Mouse (Mus musculus) hindbrain, embryonic 10.5 days (tissue): Measurements from ENCODE around the gene Syt1. TPM values are rescaled to one million over a fixed set of nuclear protein-coding genes. Genes with fewer than 3 reads are reported as not detected.
A peak's percentile ranks its signal among the peaks of the same experiment; 100 is the strongest.

Experiments
- DNase-seq: peaks from one replicate; pipeline ENCODE4 v3.0.0-alpha.2; 2017; ENCODE audit warnings: low spot score
- H3K27ac ChIP-seq: fragments of 300-500 bp; sonication (generic); 2 replicates; pipeline ENCODE4 v1.5.1; 2016; ENCODE audit warnings: mild to moderate bottlenecking, moderate library complexity
- H3K27me3 ChIP-seq: fragments of 300-500 bp; sonication (generic); 2 replicates; pipeline ENCODE4 v1.6.1; 2016; ENCODE audit warnings: mild to moderate bottlenecking; ENCODE audit not compliant: poor library complexity, insufficient read depth, severe bottlenecking
- H3K36me3 ChIP-seq: fragments of 300-500 bp; sonication (generic); 2 replicates; pipeline ENCODE4 v1.6.1; 2016; ENCODE audit warnings: mild to moderate bottlenecking, moderate library complexity
- H3K4me1 ChIP-seq: fragments of 300-500 bp; sonication (generic); replicated peaks from 2 replicates; pipeline ENCODE4 v1.6.1; 2016; ENCODE audit warnings: mild to moderate bottlenecking
- H3K4me3 ChIP-seq: fragments of 300-500 bp; sonication (generic); 2 replicates; pipeline ENCODE4 v1.5.1; 2016; ENCODE audit warnings: mild to moderate bottlenecking, moderate library complexity
- H3K9me3 ChIP-seq: fragments of 300-500 bp; sonication (generic); 2 replicates; pipeline ENCODE4 v1.6.1; 2016; ENCODE audit warnings: mild to moderate bottlenecking, moderate library complexity
- WGBS: fragments of 180-500 bp; shearing (Covaris S2); methylation state at CpG from one replicate; pipeline ENCODE4 v1.1.7; 2016; 5-methylcytosine and 5-hydroxymethylcytosine counted together
- polyA plus RNA-seq: library from polyadenylated mRNA; unstranded; fragments of >200 nt; fragmentation: Nextera tagmentation; extraction: Ambion mirVana; gene quantifications from 2 replicates; pipeline ENCODE4 v1.2.1, GENCODE M21; 2016

Gene Syt1
- polyA plus RNA-seq, 1 experiment from 2014 or later = 13.6 TPM

DNA sequence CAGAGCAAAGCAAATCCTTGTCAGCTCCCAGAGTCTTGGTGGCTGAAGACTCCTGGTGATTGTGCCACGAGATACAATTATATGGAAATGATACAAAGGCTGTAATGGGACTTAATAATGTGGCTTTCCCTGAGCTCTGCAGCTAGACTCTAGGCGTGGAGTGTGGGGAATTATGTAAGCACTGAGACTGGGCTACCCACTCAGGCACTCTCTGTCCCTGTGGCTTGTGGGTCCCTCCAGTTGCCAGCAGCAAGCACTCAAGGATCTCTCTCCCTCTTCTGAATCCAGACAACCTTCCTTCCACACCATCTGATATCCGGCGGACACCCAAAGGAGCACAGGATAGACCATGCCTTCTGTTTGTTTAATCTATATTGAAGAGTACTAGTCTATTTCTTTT, 503.9 kb downstream of the Syt1 start:
- Histone ChIP-seq H3K4me1 (peaks cover 18% of the 10 kb centered on the region), H3K36me3 (no peaks in the 10 kb centered on the region), H3K27ac (no peak overlapping the region), H3K9me3 (no peaks in the 10 kb centered on the region), H3K4me3 (no peak overlapping the region), H3K27me3 (no peaks in the 10 kb centered on the region)
- WGBS = 80% methylated on average over 4 of the region's 4 CpGs
- no peak for DNase-seq

GRCm38 (mm10) chr10:108504925-108505324, 505.9 kb downstream of the Syt1 start:
- peak overlapping the region; percentile 40; the same call in 1 of the 2 replicates for H3K27ac ChIP-seq
- no peaks in the 10 kb centered on the region for H3K27me3 ChIP-seq
- H3K4me1 ChIP-seq = peaks cover 18% of the 10 kb centered on the region
- H3K36me3 ChIP-seq = no peaks in the 10 kb centered on the region
- H3K9me3 ChIP-seq = no peaks in the 10 kb centered on the region
- no peak overlapping the region for H3K4me3 ChIP-seq
- DNase-seq = no peak
- WGBS = 76% methylated on average over 7 of the region's 7 CpGs

DNA sequence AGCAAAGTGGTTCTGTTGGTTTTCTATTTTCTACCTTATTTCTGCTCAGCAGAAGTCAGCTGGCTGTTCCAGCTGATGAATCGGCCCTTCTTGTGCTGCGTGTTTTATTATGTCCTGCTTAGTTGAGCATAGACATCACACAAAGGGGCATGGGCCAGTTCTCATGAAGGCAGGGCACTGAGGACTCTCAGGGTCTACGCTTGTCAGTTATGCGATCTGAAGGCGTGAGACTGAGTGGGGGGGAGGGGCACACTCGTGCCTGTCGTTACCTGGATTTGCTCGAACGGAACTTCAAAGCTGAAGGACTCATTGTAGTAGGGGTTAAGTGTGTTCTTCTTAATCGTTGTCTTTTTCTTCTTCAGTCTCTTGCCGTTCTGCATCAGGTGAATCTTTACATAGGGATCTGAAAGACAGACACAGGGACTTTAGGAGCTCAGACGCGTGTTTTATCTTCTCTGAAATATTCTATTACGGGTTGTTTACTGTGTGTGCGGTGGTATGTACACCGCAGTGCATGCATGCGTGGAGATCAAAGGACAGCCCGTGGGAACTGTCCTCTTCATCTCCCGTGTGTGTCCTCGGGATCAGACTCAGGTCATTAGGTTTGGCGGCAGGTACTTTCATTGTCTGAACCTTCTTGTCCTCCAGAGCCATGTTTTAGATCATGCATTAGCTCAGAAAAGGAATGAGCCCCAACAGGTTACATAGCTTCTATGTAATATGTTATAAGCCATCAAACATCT, 506.5 kb downstream of the Syt1 start:
- peaks cover 18% of the 10 kb centered on the region for H3K4me1 ChIP-seq
- H3K4me3 ChIP-seq = no peak overlapping the region
- WGBS = 71% methylated on average over 21 of the region's 21 CpGs
- H3K27ac ChIP-seq = no peak overlapping the region
- DNase-seq = no peak
- H3K27me3 ChIP-seq = no peaks in the 10 kb centered on the region
- H3K36me3 ChIP-seq = no peaks in the 10 kb centered on the region
- H3K9me3 ChIP-seq = no peaks in the 10 kb centered on the region

- WGBS = 82% methylated on average over 7 of the region's 7 CpGs
- Histone ChIP-seq H3K27me3 (no peaks in the 10 kb centered on the region), H3K9me3 (0 out of 2 replicates have a peak, but pooled peaks cover 8% of the 10 kb centered on the region), H3K4me3 (no peak overlapping the region), H3K27ac (no peak overlapping the region), H3K4me1 (no peaks in the 10 kb centered on the region), H3K36me3 (no peaks in the 10 kb centered on the region)
- DNase-seq = no peak
Measured at GRCm38 (mm10) chr10:108490231-108490630, 520.6 kb downstream of the Syt1 start.

GRCm38 (mm10) chr10:108483991-108484390, 526.8 kb downstream of the Syt1 start:
- H3K9me3 ChIP-seq = no peaks in the 10 kb centered on the region
- no peak for DNase-seq
- no peaks in the 10 kb centered on the region for H3K4me1 ChIP-seq
- no peaks in the 10 kb centered on the region for H3K27me3 ChIP-seq
- no peak overlapping the region for H3K27ac ChIP-seq
- 89% methylated on average over 10 of the region's 10 CpGs for WGBS
- no peak overlapping the region for H3K4me3 ChIP-seq
- H3K36me3 ChIP-seq = no peaks in the 10 kb centered on the region

DNA sequence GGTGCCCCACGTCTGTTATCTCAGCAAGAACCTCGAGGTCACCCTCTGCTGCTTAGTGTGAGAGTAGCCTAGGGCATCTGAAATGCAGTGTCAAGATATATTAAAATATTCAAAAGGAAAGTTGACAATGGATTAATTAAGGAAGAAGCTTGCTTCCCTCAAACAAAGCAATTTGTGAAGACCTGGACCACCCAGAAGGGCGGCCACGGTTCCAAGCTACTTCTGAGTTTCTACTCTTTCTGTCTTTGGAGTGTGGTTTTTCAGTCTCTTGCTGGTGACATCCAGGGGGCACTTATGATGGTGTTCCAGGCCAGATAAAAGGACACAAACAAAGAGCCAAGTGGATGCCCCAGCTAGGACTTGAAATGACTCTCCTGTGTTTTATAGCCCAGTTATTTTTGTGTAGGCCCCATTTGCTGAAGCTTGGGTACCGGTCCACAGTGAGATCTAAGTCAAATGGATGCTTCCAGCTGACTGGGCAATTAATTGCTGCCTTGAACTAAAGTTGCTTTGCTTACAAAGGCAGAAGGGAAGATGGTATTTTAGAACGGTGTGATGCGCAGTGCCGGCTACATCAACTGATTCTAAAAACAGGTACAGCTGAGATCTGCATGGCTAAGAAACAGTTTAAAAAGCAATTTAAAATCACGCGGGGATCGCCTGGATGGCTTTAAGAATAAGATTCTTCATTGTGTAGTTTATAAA, 530.5 kb downstream of the Syt1 start:
- H3K4me3 ChIP-seq = no peak overlapping the region
- DNase-seq = no peak
- no peaks in the 10 kb centered on the region for H3K27me3 ChIP-seq
- H3K4me1 ChIP-seq = no peaks in the 10 kb centered on the region
- no peak overlapping the region for H3K27ac ChIP-seq
- no peaks in the 10 kb centered on the region for H3K36me3 ChIP-seq
- WGBS = 86% methylated on average over 11 of the region's 11 CpGs
- H3K9me3 ChIP-seq = no peaks in the 10 kb centered on the region

DNA sequence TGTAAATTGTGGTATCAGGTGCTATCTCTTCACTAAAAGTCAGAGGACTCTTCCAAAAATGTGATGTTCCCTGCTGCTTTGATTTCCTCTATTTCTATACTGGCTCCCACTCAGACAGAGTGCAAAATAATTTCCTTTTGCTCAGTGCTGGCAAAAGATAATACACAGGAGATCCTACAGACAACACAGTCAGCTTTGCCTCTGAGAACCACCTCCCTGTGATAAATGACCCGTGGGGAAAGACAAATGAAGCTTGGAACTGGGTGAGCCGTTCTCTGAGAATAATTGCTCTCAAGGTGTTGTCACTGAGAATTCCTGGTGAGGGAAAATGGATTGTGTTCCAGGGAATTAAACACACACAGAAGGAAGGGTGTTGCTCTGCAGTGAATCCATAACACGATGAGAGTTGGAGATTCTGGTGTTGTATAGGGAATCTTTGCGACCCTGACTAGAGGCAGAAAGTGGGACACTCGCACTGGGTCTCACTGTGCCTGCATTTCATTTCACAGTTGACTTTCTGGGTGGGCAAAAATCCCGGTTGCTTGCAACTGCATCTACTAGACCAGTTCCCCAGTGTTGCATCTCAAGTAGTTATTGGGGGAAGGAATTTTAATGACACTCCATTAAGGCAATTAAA, 540.3 kb downstream of the Syt1 start:
- DNase-seq = no peak
- H3K27ac ChIP-seq = no peak overlapping the region
- H3K4me1 ChIP-seq = no peaks in the 10 kb centered on the region
- WGBS = 61% methylated on average over 6 of the region's 6 CpGs
- no peaks in the 10 kb centered on the region for H3K9me3 ChIP-seq
- H3K4me3 ChIP-seq = no peak overlapping the region
- H3K27me3 ChIP-seq = no peaks in the 10 kb centered on the region
- H3K36me3 ChIP-seq = no peaks in the 10 kb centered on the region

DNA sequence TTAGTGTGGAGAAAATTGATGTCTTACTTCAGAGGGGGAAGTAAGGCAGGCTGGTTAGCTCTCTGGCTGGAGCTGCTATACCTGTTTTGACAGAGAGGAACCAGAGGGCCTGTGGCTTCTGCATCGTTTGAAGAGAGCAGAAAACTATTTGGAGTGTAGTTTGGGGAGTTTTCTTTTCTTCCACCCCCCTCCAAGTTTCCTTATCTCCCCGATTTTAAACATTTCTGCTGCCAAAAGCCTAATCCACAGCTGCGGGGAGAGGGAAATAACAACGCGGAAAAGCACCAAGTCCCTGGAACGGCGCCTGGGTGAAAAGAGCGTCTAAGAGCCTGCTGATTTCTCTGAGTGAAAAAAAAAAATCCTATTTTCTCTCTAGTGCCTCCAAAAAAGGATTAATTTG, 544.2 kb downstream of the Syt1 start:
- H3K4me3 ChIP-seq = no peak overlapping the region
- H3K27me3 ChIP-seq = no peaks in the 10 kb centered on the region
- H3K9me3 ChIP-seq = no peaks in the 10 kb centered on the region
- no peak for DNase-seq
- H3K36me3 ChIP-seq = no peaks in the 10 kb centered on the region
- no peaks in the 10 kb centered on the region for H3K4me1 ChIP-seq
- no peak overlapping the region for H3K27ac ChIP-seq
- WGBS = 77% methylated on average over 8 of the region's 8 CpGs

DNA sequence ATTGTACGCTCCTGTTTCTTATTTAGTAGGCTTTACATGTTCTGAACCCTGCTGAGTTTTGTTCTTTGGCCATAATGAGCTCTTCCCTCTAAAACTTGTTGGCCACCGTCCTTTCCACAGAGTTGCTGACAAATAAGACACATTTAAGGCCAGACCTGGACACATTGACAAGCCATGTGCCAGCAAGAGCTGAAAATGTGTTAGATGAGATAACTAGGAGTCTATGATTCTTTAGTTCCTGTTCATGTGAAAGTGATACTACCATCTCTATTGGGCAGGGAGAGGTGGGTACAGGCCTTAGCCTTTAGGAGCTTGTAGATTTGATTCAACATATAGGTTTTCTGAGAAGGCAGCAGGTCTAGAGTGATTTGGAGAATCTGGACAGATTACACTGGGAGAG, 548.9 kb downstream of the Syt1 start:
- Histone ChIP-seq H3K4me1 (no peaks in the 10 kb centered on the region), H3K36me3 (no peaks in the 10 kb centered on the region), H3K27me3 (no peaks in the 10 kb centered on the region), H3K27ac (no peak overlapping the region), H3K4me3 (no peak overlapping the region), H3K9me3 (no peaks in the 10 kb centered on the region)
- 80% methylated on average over 2 of the region's 2 CpGs for WGBS
- no peak for DNase-seq

GRCm38 (mm10) chr10:108457054-108457453, 553.7 kb downstream of the Syt1 start:
- WGBS = 96% methylated on average over 2 of the region's 2 CpGs
- DNase-seq = no peak
- H3K36me3 ChIP-seq = no peaks in the 10 kb centered on the region
- no peak overlapping the region for H3K4me3 ChIP-seq
- no peaks in the 10 kb centered on the region for H3K27me3 ChIP-seq
- H3K9me3 ChIP-seq = no peaks in the 10 kb centered on the region
- H3K4me1 ChIP-seq = 0 out of 2 replicates have a peak, but pooled peaks cover 3% of the 10 kb centered on the region
- no peak overlapping the region for H3K27ac ChIP-seq

DNA sequence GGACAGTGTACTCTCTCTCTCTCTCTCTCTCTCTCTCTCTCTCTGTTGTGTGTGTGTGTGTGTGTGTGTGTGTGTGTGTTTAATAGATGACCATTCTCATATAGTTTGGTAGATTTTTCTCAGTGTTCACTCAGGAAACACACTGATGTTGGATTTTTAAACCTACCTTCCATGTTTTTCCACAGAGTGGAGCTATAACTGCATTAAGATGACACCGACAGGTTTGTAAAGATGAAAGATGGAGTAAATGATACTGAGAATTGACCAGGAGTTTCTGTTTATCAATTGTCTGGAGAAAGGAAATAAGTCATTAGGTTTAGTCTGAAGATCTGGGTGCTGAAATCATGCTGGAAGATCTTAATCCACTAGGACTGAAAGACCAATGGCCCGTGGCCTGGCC, 554.9 kb downstream of the Syt1 start:
- 93% methylated on average over 2 of the region's 2 CpGs for WGBS
- H3K36me3 ChIP-seq = no peaks in the 10 kb centered on the region
- H3K27me3 ChIP-seq = no peaks in the 10 kb centered on the region
- H3K27ac ChIP-seq = no peak overlapping the region
- DNase-seq = no peak
- 0 out of 2 replicates have a peak, but pooled peaks cover 3% of the 10 kb centered on the region for H3K4me1 ChIP-seq
- no peak overlapping the region for H3K4me3 ChIP-seq
- H3K9me3 ChIP-seq = no peaks in the 10 kb centered on the region

- WGBS = 80% methylated on average over 10 of the region's 10 CpGs
- Histone ChIP-seq H3K9me3 (no peaks in the 10 kb centered on the region), H3K4me3 (no peak overlapping the region), H3K27me3 (no peaks in the 10 kb centered on the region), H3K27ac (no peak overlapping the region), H3K36me3 (no peaks in the 10 kb centered on the region), H3K4me1 (0 out of 2 replicates have a peak, but pooled peaks cover 3% of the 10 kb centered on the region)
- DNase-seq = no peak
Measured at GRCm38 (mm10) chr10:108455204-108455603, 555.6 kb downstream of the Syt1 start.

- Histone ChIP-seq H3K4me3 (no peak overlapping the region), H3K9me3 (no peaks in the 10 kb centered on the region), H3K36me3 (no peaks in the 10 kb centered on the region), H3K27ac (no peak overlapping the region), H3K4me1 (0 out of 2 replicates have a peak, but pooled peaks cover 3% of the 10 kb centered on the region), H3K27me3 (no peaks in the 10 kb centered on the region)
- no peak for DNase-seq
- 91% methylated on average over 11 of the region's 11 CpGs for WGBS
Measured at GRCm38 (mm10) chr10:108454691-108455117, 556.1 kb downstream of the Syt1 start.
